Mouse (Mus musculus) hematopoietic stem cell, adult 5-6 weeks (primary cell): ENCODE data around the gene Xrcc6. TPM values are rescaled to one million over a fixed set of nuclear protein-coding genes. Genes with fewer than 3 reads are reported as not detected.

Source experiments
- total RNA-seq: library from RNA; stranded (forward); fragments of 172-1452, 232-1000 nt; gene quantifications from 2 replicates; pipeline ENCODE4 v1.2.3, GENCODE M21; 2017

Xrcc6 gene
- total RNA-seq, 1 experiment from 2014 or later, result 364 TPM

Other genes starting within 250 kb of the Xrcc6 start
- gene Zc3h7b, start 242.8 kb upstream of the Xrcc6 start, total RNA-seq, result 40.3 and 42.2 TPM in 2 replicates
- gene Rangap1, start 242.3 kb upstream of the Xrcc6 start, total RNA-seq, result 80.7 and 125 TPM in 2 replicates
- 18.6 and 28.9 TPM in 2 replicates for gene Tef, start 185.4 kb upstream of the Xrcc6 start, total RNA-seq
- 36.6 and 38.4 TPM in 2 replicates for gene Tob2, start 129.0 kb upstream of the Xrcc6 start, total RNA-seq
- gene Phf5a, start 115.9 kb upstream of the Xrcc6 start, total RNA-seq, result 35.5 and 56.0 TPM in 2 replicates
- 98.4 and 130 TPM in 2 replicates for gene Aco2, start 115.5 kb upstream of the Xrcc6 start, total RNA-seq
- gene Polr3h, start 61.6 kb upstream of the Xrcc6 start, total RNA-seq, result 26.7 and 32.6 TPM in 2 replicates
- not detected in 2 replicates for gene Csdc2, start 51.1 kb upstream of the Xrcc6 start, total RNA-seq
- 12.5 and 13.4 TPM in 2 replicates for gene Pmm1, start 26.9 kb upstream of the Xrcc6 start, total RNA-seq
- gene 1700029P11Rik, start 7.3 kb upstream of the Xrcc6 start, total RNA-seq, result not detected in 2 replicates
- gene Desi1, start 46.0 kb downstream of the Xrcc6 start, total RNA-seq, result 8.3 and 10.0 TPM in 2 replicates
- gene Snu13, start 59.8 kb downstream of the Xrcc6 start, total RNA-seq, result 167 and 205 TPM in 2 replicates
- gene 4930407I10Rik, start 71.3 kb downstream of the Xrcc6 start, total RNA-seq, result not detected in 2 replicates
- gene Mei1, start 82.2 kb downstream of the Xrcc6 start, total RNA-seq, result not detected in 2 replicates
- 15.9 and 20.8 TPM in 2 replicates for gene Ccdc134, start 140.1 kb downstream of the Xrcc6 start, total RNA-seq
- gene Srebf2, start 159.3 kb downstream of the Xrcc6 start, total RNA-seq, result 64.0 and 83.8 TPM in 2 replicates
- 9.3 and 13.6 TPM in 2 replicates for gene Shisa8, start 225.0 kb downstream of the Xrcc6 start, total RNA-seq
- 9.2 and 10.6 TPM in 2 replicates for gene Tnfrsf13c, start 236.5 kb downstream of the Xrcc6 start, total RNA-seq